Mouse (Mus musculus) heart, adult 9 months (tissue): ENCODE measurements around the gene Elf5.

Source experiments
- DNase-seq, 2 experiments: peaks; one replicate each; pipeline ENCODE4 v3.0.0; 2022; ENCODE audit warnings: low spot score in 2 of 2

The Elf5 gene

GRCm38 (mm10) chr2:103435110-103435509 is 23.6 kb downstream of the Elf5 start:
- DNase-seq, result no peak

GRCm38 (mm10) chr2:103436534-103436933 is 25.0 kb downstream of the Elf5 start:
- no peak for DNase-seq

- DNase-seq, result no peak
Observed at GRCm38 (mm10) chr2:103439071-103439622, 27.7 kb downstream of the Elf5 start.

- DNase-seq, result peak; percentile 23 to 54
Observed at GRCm38 (mm10) chr2:103439710-103440109, 28.2 kb downstream of the Elf5 start.

- peak in 1 of 2 experiments; percentile 21 for DNase-seq
Observed at GRCm38 (mm10) chr2:103445776-103446175, 34.3 kb downstream of the Elf5 start.

- no peak for DNase-seq
Observed at GRCm38 (mm10) chr2:103446326-103446725, 34.8 kb downstream of the Elf5 start.

GRCm38 (mm10) chr2:103448947-103449560 is 37.6 kb downstream of the Elf5 start:
- DNase-seq, result no peak

GRCm38 (mm10) chr2:103449813-103450212 is 38.3 kb downstream of the Elf5 start:
- DNase-seq, result no peak

GRCm38 (mm10) chr2:103450267-103450666 is 38.8 kb downstream of the Elf5 start:
- no peak for DNase-seq

GRCm38 (mm10) chr2:103452550-103452949 is 41.1 kb downstream of the Elf5 start:
- DNase-seq, result no peak

- no peak for DNase-seq
Observed at GRCm38 (mm10) chr2:103455748-103456147, 44.3 kb downstream of the Elf5 start.

- peak; percentile 32 to 66 for DNase-seq
Observed at GRCm38 (mm10) chr2:103456646-103457045, 45.2 kb downstream of the Elf5 start.

GRCm38 (mm10) chr2:103457048-103457447 is 45.6 kb downstream of the Elf5 start:
- DNase-seq, result no peak

- DNase-seq, result no peak
Observed at GRCm38 (mm10) chr2:103457628-103458027, 46.1 kb downstream of the Elf5 start.

GRCm38 (mm10) chr2:103459069-103459468 is 47.6 kb downstream of the Elf5 start:
- DNase-seq, result no peak

GRCm38 (mm10) chr2:103461210-103461609 is 49.7 kb downstream of the Elf5 start:
- DNase-seq, result no peak

GRCm38 (mm10) chr2:103461743-103462142 is 50.3 kb downstream of the Elf5 start:
- no peak for DNase-seq

- DNase-seq, result no peak
Observed at GRCm38 (mm10) chr2:103462746-103463145, 51.3 kb downstream of the Elf5 start.

GRCm38 (mm10) chr2:103464524-103464923 is 53.0 kb downstream of the Elf5 start:
- no peak for DNase-seq

GRCm38 (mm10) chr2:103465429-103465828 is 53.9 kb downstream of the Elf5 start:
- DNase-seq, result no peak

GRCm38 (mm10) chr2:103466272-103466671 is 54.8 kb downstream of the Elf5 start:
- DNase-seq, result no peak

GRCm38 (mm10) chr2:103466984-103467588 is 55.6 kb downstream of the Elf5 start:
- no peak for DNase-seq

GRCm38 (mm10) chr2:103473362-103473761 is 61.9 kb downstream of the Elf5 start:
- DNase-seq, result no peak
